Mouse (Mus musculus): ENCODE results near the gene Cbx3. TPM values are rescaled to one million over a fixed set of nuclear protein-coding genes. Genes with fewer than 3 reads are reported as not detected.
"Not testable (repeated sequence)": the region's sequence is repeated elsewhere in the genome, so short reads cannot be mapped to it uniquely, and the experiment has no call there.

The Cbx3 gene
- polyA plus RNA-seq, 1 experiment from 2014 or later = 307 TPM

DNA sequence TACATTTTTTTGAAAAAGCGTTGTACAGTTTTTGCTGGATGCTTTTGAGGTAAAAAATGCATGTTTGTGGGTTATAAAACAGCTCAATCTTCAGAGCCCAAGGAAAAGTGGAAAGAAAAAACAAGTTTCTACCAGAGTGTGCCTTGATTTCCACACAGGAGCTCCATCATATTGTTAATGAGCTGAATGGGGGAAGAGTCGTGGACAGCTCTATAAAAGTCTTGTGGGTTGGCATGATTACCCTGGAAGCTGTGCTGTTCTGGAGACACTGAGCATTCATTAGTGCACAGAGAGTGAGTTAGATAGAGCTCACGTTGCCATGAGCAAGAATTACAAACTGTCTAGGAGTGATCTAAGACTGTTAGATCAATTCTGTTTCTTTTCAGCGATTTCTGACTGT, 2.1 kb downstream of the Cbx3 start:
- Histone ChIP-seq H3K4me1 (peaks cover 42% of the 10 kb centered on the region), H3K27me3 (replicated peaks) (no peaks in the 10 kb centered on the region), H3K9ac (peak overlapping the region; percentile 93), H3K36me3 (peaks cover 60% of the 10 kb centered on the region), H3K4me3 (peak overlapping the region; percentile 94), H3K4me2 (peak overlapping the region; percentile 63), H3K27ac (peak overlapping the region; percentile 45; the same call in 1 of the 2 replicates), H3K9me3 (replicated peaks) (no peaks in the 10 kb centered on the region)
- no peak for ATAC-seq
- WGBS (ENCODE audit: insufficient replicate concordance) = 49% methylated on average over 4 of the region's 4 CpGs

GRCm38 (mm10) chr6:51479136-51479731, 9.1 kb downstream of the Cbx3 start:
- 26% methylated on average over 4 of the region's 4 CpGs for WGBS (ENCODE audit: insufficient replicate concordance)
- H3K9ac ChIP-seq = no peak overlapping the region
- no peak overlapping the region for H3K4me3 ChIP-seq
- no peaks in the 10 kb centered on the region for H3K27me3 ChIP-seq (replicated peaks)
- peak overlapping the region; percentile 31 for H3K4me2 ChIP-seq
- 0 out of 2 replicates have a peak overlapping the region, but pooled peaks have one; percentile 52 for H3K27ac ChIP-seq
- H3K9me3 ChIP-seq (replicated peaks) = no peaks in the 10 kb centered on the region
- H3K4me1 ChIP-seq = peaks cover 38% of the 10 kb centered on the region
- ATAC-seq = peak; percentile 91
- H3K36me3 ChIP-seq = peaks cover 82% of the 10 kb centered on the region

- H3K36me3 ChIP-seq = peaks cover 67% of the 10 kb centered on the region
Observed at GRCm38 (mm10) chr6:51481548-51481947, 11.4 kb downstream of the Cbx3 start.

GRCm38 (mm10) chr6:51483861-51484260, 13.7 kb downstream of the Cbx3 start:
- no peak overlapping the region for H3K9ac ChIP-seq
- ATAC-seq = no peak
- no peak overlapping the region for H3K4me2 ChIP-seq
- no peak overlapping the region for H3K27ac ChIP-seq
- no peak overlapping the region for H3K4me3 ChIP-seq
- 89% methylated on average over 3 of the region's 3 CpGs for WGBS (ENCODE audit: insufficient replicate concordance)
- H3K36me3 ChIP-seq = peaks cover 49% of the 10 kb centered on the region
- no peaks in the 10 kb centered on the region for H3K27me3 ChIP-seq (replicated peaks)
- H3K4me1 ChIP-seq = peaks cover 26% of the 10 kb centered on the region
- H3K9me3 ChIP-seq (replicated peaks) = peaks cover 9% of the 10 kb centered on the region

More at GRCm38 (mm10) chr6:51481548-51481947, 11.4 kb downstream of the Cbx3 start:
- Histone ChIP-seq H3K27ac (no peak overlapping the region), H3K4me3 (no peak overlapping the region), H3K9me3 (replicated peaks) (no peaks in the 10 kb centered on the region), H3K27me3 (replicated peaks) (no peaks in the 10 kb centered on the region), H3K4me2 (no peak overlapping the region), H3K9ac (no peak overlapping the region), H3K4me1 (peaks cover 39% of the 10 kb centered on the region)
- 96% methylated on average over 8 of the region's 8 CpGs for WGBS (ENCODE audit: insufficient replicate concordance)
- no peak for ATAC-seq

GRCm38 (mm10) chr6:51484556-51484955, 14.4 kb downstream of the Cbx3 start:
- not testable (repeated sequence) for H3K4me3 ChIP-seq; H3K27me3 ChIP-seq (replicated peaks); H3K9ac ChIP-seq; ATAC-seq; H3K9me3 ChIP-seq (replicated peaks); H3K27ac ChIP-seq; H3K4me2 ChIP-seq
- 79% methylated on average over 8 of the region's 8 CpGs for WGBS (ENCODE audit: insufficient replicate concordance)
- Histone ChIP-seq H3K4me1 (peaks cover 19% of the 10 kb centered on the region), H3K36me3 (peaks cover 42% of the 10 kb centered on the region)

GRCm38 (mm10) chr6:51485646-51486045, 15.5 kb downstream of the Cbx3 start:
- peaks cover 9% of the 10 kb centered on the region for H3K9me3 ChIP-seq (replicated peaks)
- peaks cover 15% of the 10 kb centered on the region for H3K4me1 ChIP-seq
- no peak overlapping the region for H3K27ac ChIP-seq
- no peak overlapping the region for H3K4me3 ChIP-seq
- peaks cover 31% of the 10 kb centered on the region for H3K36me3 ChIP-seq
- no peaks in the 10 kb centered on the region for H3K27me3 ChIP-seq (replicated peaks)
- WGBS (ENCODE audit: insufficient replicate concordance) = 6% methylated on average over 2 of the region's 2 CpGs
- H3K4me2 ChIP-seq = no peak overlapping the region
- peak; percentile 18; the same call in 1 of the 2 replicates for ATAC-seq
- H3K9ac ChIP-seq = no peak overlapping the region

- H3K4me2 ChIP-seq = peak overlapping the region; percentile 7; the same call in 1 of the 2 replicates
- no peak for ATAC-seq
- 10% methylated on average over 7 of the region's 7 CpGs for WGBS (ENCODE audit: insufficient replicate concordance)
- H3K27ac ChIP-seq = no peak overlapping the region
- H3K27me3 ChIP-seq (replicated peaks) = no peaks in the 10 kb centered on the region
- no peak overlapping the region for H3K9ac ChIP-seq
- H3K36me3 ChIP-seq = peaks cover 26% of the 10 kb centered on the region
- peaks cover 9% of the 10 kb centered on the region for H3K9me3 ChIP-seq (replicated peaks)
- H3K4me1 ChIP-seq = peaks cover 15% of the 10 kb centered on the region
- no peak overlapping the region for H3K4me3 ChIP-seq
Observed at GRCm38 (mm10) chr6:51486076-51486710, 16.0 kb downstream of the Cbx3 start.

DNA sequence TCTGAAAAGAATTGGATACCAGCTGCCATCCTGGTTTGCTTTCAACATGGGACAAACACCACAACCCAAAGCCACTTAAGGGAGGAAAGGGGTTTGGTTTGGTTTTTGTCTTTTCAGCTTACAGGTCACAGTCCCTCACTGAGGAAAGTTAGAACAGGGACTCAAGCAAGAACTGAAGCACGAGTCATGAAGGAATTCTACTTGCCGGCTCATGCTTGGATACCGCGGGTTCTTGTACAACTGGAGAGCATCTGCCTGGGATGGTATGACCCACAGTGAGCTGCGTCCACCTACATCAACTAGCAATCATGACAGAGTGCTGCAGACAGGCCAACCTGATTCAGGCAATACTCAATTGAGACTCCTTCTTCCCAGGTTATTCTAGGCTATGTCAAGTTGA, 16.6 kb downstream of the Cbx3 start:
- Histone ChIP-seq H3K4me1 (peaks cover 15% of the 10 kb centered on the region), H3K27me3 (replicated peaks) (no peaks in the 10 kb centered on the region), H3K9me3 (replicated peaks) (peaks cover 9% of the 10 kb centered on the region), H3K9ac (no peak overlapping the region), H3K4me2 (no peak overlapping the region), H3K36me3 (peaks cover 20% of the 10 kb centered on the region), H3K4me3 (no peak overlapping the region), H3K27ac (0 out of 2 replicates have a peak overlapping the region, but pooled peaks have one; percentile 30)
- ATAC-seq = no peak
- 76% methylated on average over 5 of the region's 5 CpGs for WGBS (ENCODE audit: insufficient replicate concordance)

DNA sequence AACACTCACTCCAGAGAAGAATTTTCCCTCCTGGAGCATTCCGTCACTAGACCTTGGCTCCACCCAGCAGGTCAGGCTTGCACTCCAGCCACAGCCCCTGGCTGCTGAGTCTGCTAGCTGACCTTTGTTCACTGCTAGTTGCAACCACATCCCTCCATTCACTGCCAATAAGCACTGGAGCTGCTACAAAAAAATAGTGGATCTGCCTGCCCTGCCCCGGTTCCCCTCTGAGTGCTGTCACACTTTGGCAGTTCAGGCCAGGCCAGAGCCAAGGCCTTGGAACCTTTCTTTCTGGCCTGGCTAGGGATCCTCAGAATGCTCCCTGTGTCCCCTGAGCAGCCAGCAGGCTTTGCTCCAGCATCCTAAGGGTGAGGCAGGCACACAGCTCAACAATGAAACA, 19.6 kb downstream of the Cbx3 start:
- no peak overlapping the region for H3K27ac ChIP-seq
- peaks cover under 1% of the 10 kb centered on the region; the same call in 1 of the 2 replicates for H3K36me3 ChIP-seq
- WGBS (ENCODE audit: insufficient replicate concordance) = 65% methylated on average over 2 of the region's 2 CpGs
- no peak overlapping the region for H3K4me3 ChIP-seq
- no peak overlapping the region for H3K4me2 ChIP-seq
- peaks cover 15% of the 10 kb centered on the region for H3K4me1 ChIP-seq
- H3K9me3 ChIP-seq (replicated peaks) = peaks cover 9% of the 10 kb centered on the region
- H3K9ac ChIP-seq = no peak overlapping the region
- no peak for ATAC-seq
- H3K27me3 ChIP-seq (replicated peaks) = no peaks in the 10 kb centered on the region

- peaks cover 8% of the 10 kb centered on the region; the same call in 1 of the 2 replicates for H3K4me1 ChIP-seq
- WGBS (ENCODE audit: insufficient replicate concordance) = 53% methylated on average over 8 of the region's 8 CpGs
- H3K9ac ChIP-seq = no peak overlapping the region
- H3K36me3 ChIP-seq = no peaks in the 10 kb centered on the region
- ATAC-seq = no peak
- H3K4me2 ChIP-seq = no peak overlapping the region
- no peak overlapping the region for H3K4me3 ChIP-seq
- no peak overlapping the region for H3K27ac ChIP-seq
- H3K27me3 ChIP-seq (replicated peaks) = no peaks in the 10 kb centered on the region
- H3K9me3 ChIP-seq (replicated peaks) = no peaks in the 10 kb centered on the region
Observed at GRCm38 (mm10) chr6:51497321-51498111, 27.4 kb downstream of the Cbx3 start.

DNA sequence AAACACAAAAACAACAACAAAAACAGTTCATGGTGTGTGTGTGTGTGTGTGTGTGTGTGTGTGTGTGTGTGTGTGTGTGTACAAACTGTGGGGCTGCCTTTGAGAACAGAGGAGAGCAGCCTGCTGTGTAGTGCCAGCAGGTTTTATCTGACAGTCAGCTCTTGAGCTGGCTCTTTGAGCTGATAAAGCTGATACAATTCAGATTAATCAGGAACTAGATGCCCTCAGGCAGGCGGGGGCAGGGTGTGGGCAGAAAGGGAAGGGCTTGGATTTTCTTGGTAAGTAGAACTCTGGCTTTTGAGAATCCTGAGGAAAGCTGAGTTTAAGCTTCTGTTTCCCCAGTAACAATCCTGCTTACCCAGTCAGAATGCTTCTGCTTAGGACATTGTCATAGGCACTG, 35.5 kb downstream of the Cbx3 start:
- Histone ChIP-seq H3K27ac (no peak overlapping the region), H3K4me1 (peaks cover 12% of the 10 kb centered on the region; the same call in 1 of the 2 replicates), H3K9ac (no peak overlapping the region), H3K9me3 (replicated peaks) (no peaks in the 10 kb centered on the region), H3K4me3 (no peak overlapping the region), H3K4me2 (no peak overlapping the region), H3K36me3 (no peaks in the 10 kb centered on the region), H3K27me3 (replicated peaks) (no peaks in the 10 kb centered on the region)
- ATAC-seq = no peak
- WGBS (ENCODE audit: insufficient replicate concordance) = 24% methylated on average over 1 of the region's 1 CpGs

DNA sequence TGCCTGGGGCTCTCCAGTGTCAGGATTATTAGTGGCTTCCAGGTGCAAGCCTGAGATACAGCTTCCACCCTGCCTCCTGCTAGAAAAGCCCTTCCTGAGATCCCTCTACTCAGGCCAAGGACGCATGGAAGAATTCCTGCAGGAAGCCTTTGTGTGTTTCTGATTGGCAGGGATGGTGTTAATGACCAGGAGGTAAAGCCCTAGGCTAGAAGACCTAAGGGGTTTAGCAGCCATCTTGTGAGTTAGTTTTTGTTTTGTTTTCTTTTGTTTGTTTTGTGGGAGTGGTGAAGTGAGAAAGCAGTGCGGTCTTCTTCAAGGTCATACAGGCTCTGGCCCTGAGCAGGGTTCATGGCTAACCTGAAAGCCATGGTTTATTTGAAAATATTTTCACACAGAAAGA, 37.4 kb downstream of the Cbx3 start:
- Histone ChIP-seq H3K27me3 (replicated peaks) (no peaks in the 10 kb centered on the region), H3K4me2 (no peak overlapping the region), H3K4me3 (no peak overlapping the region), H3K9ac (no peak overlapping the region), H3K4me1 (peaks cover 12% of the 10 kb centered on the region; the same call in 1 of the 2 replicates), H3K27ac (no peak overlapping the region), H3K36me3 (no peaks in the 10 kb centered on the region), H3K9me3 (replicated peaks) (no peaks in the 10 kb centered on the region)
- WGBS (ENCODE audit: insufficient replicate concordance) = 70% methylated on average over 2 of the region's 2 CpGs
- no peak for ATAC-seq
